16 mouse cellular contexts compared by ENCODE assay signal in the genomic region with DNA sequence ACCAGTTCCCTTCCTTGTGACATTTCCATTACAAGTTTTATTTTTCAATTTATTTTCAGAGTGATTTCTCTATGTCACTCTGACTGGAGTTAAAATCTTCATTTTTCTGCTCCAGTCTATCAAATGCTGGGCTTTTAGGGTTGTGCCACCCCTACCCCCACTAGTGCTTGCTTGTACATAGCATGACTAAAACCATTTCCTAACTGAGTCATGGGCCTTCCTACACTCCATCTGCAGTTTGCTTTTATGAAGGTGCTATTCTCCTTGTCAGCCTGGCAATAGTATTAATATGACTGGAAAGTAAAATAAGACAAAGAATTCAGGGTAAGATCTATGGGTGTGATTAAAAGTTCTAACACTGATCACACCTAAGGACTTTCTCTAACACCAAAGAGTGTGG.
"Had no signal": no experiment of that assay in that cellular context is flagged by ENCODE, and none has a peak within 500 bp of the region (broad histone marks: within the 10 kb centered on the region; RNA-seq: fewer than 3 reads in every experiment).

No protein-coding gene starts in this region.

- H3K4me1 ChIP-seq: kidney, embryonic 15.5 days; limb, embryonic 15.5 days; liver, embryonic 12.5 days; lung, embryonic 15.5 days; megakaryocyte, embryonic 14.5 days; midbrain, embryonic 15.5 days; neural tube, embryonic 12.5 days had no signal

- DNase-seq: kidney, adult 2 months; kidney, postnatal 14 days; lung, postnatal 14 days; right cerebral cortex, postnatal 25 days; thymus, adult 18-20 months; thymus, postnatal 14 days had no signal

- H3K9me3 ChIP-seq: kidney, embryonic 15.5 days; limb, embryonic 15.5 days; liver, embryonic 12.5 days; lung, embryonic 15.5 days; midbrain, embryonic 15.5 days; neural tube, embryonic 12.5 days had no signal

- H3K4me3 ChIP-seq: kidney, embryonic 15.5 days; limb, embryonic 15.5 days; liver, embryonic 12.5 days; lung, embryonic 15.5 days; megakaryocyte, embryonic 14.5 days; midbrain, embryonic 15.5 days; neural tube, embryonic 12.5 days had no signal

- H3K27me3 ChIP-seq: kidney, embryonic 15.5 days; limb, embryonic 15.5 days; liver, embryonic 12.5 days; lung, embryonic 15.5 days; megakaryocyte, embryonic 14.5 days; midbrain, embryonic 15.5 days; neural tube, embryonic 12.5 days had no signal

- H3K36me3 ChIP-seq: kidney, embryonic 15.5 days; limb, embryonic 15.5 days; liver, embryonic 12.5 days; lung, embryonic 15.5 days; midbrain, embryonic 15.5 days; neural tube, embryonic 12.5 days had no signal

- H3K27ac ChIP-seq: kidney, embryonic 15.5 days; limb, embryonic 15.5 days; liver, embryonic 12.5 days; lung, embryonic 15.5 days; macrophage; midbrain, embryonic 15.5 days; neural tube, embryonic 12.5 days; stomach, postnatal 0 days had no signal

- ATAC-seq: intestine, embryonic 16.5 days; liver, embryonic 12.5 days; midbrain, embryonic 15.5 days had no signal
